Mouse (Mus musculus): ENCODE data around the gene Kcnj15.

- TF ChIP-seq CTCF (IDR thresholded peaks at IDR 0.05; ENCODE audit: insufficient read depth, low read length) (no peak), POLR2A (IDR thresholded peaks at IDR 0.05; ENCODE audit: borderline replicate concordance, extremely low read depth, low read depth, low read length) (no peak)
Measured at GRCm38 (mm10) chr16:95223435-95223834, 33.9 kb upstream of the Kcnj15 start.

Data from lung, adult 2 months (tissue).